Mouse (Mus musculus) embryo, embryonic 11.5 days (tissue): ENCODE data around the gene Fam149a.
A peak's percentile ranks its signal among the peaks of the same experiment; 100 is the strongest.
"Not testable (repeated sequence)": the region's sequence is repeated elsewhere in the genome, so short reads cannot be mapped to it uniquely, and the experiment has no call there.

Experiments used
- DNase-seq: peaks from one replicate; pipeline ENCODE4 v3.0.0-alpha.2; 2012; ENCODE audit warnings: low read depth, low spot score

Gene Fam149a

DNA sequence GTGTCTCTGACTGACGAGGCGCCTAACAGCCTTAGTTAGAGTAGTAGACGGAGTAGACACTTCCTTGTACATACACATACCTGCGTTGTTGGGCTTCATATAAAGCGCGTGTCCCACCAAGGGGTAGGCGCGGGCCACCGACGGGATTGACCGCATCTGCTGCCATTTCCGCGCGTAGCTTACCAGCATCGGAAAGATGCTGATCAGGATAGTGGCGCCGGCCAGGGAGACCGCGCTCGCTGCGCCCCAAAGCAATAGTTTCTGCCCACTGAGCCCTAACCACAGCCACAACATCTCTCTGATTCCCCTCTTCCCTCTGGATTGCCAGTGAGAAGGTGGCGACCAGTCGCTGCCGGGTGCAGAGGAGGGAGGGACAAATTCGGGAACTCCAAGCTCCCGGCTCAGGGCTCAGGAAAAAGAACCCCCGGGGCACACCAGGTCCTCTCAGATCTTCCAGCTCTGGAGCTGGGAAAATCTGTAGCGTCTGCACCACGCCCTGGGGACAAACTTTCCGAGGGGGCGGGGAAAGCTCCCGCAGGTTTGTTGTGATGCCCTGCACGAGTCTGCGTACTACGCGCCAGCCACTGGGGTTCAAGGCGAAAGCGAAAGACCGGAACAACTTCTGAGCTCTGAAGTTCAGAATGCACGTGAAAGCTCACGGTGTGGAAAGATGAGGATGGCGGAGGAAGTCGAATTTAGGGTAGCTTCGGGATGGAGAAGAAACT is 49.2 kb downstream of the Fam149a start, which contains the start of gene Cyp4v3:
Gene Cyp4v3, minus strand, starts transcription at position 532 of the 725 bp plus-strand sequence.
- peak; percentile 36 for DNase-seq

DNA sequence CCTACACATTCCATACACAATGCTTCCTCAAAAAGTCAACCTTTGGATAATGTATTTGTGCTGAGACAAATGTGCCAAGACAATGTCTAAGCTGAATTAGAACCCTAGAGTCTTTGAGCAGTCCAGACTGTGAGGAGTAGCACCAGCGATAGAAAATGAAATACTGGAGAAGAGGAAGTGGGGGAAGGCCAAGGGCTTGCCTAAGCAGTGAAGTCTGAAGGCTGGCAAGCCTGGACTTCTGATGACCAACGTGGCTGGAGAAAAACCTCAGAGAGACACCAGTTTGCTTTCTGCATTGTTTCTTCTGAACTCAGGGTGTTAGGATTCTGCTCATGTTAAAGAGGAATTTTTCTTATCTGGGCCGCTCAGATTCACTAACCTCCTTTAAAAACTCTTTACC is 51.2 kb downstream of the Fam149a start:
- no peak for DNase-seq

- DNase-seq: no peak
Measured at GRCm38 (mm10) chr8:45329206-45329980, 52.7 kb downstream of the Fam149a start.

GRCm38 (mm10) chr8:45327076-45327475 is 55.0 kb downstream of the Fam149a start:
- not testable (repeated sequence) for DNase-seq

DNA sequence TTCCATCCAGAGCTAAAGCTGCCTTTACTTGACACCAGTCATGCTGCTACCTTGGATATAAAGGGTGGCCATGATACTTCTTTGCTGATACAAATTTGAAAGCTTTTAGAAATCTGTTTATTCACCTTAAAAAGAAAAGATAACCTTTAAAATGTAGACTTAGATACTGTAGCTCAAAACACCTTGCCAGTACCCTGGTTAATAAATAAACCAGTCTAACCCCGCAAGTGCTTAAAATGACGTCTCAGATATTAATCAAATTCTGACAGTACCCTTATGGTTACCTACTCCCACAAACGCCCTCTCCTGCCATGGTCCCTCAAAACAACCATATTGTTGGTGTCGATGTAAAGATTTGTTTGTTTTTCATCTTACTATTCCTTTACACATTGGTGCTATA is 57.9 kb downstream of the Fam149a start:
- no peak for DNase-seq

- no peak for DNase-seq
Measured at GRCm38 (mm10) chr8:45321365-45321764, 60.7 kb downstream of the Fam149a start.

DNA sequence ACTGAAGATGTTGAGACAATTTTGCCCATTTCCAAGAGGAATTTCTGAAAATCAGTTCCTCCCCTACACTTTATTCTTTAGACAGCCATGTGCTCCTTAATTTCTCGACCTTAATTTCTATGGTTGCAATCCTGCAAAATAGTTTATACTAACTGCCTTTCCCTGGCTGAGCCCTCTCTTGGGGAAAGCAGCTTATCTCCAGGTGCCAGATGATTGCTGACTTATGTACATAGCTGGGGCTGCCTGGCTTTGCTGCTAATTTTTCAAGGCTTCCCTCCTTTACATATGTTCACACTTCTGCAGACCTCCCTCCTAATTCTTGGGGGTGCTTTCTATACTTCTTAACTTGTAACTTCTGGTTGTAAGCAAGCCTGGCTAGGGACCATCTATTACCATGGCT is 61.2 kb downstream of the Fam149a start:
- no peak for DNase-seq

DNA sequence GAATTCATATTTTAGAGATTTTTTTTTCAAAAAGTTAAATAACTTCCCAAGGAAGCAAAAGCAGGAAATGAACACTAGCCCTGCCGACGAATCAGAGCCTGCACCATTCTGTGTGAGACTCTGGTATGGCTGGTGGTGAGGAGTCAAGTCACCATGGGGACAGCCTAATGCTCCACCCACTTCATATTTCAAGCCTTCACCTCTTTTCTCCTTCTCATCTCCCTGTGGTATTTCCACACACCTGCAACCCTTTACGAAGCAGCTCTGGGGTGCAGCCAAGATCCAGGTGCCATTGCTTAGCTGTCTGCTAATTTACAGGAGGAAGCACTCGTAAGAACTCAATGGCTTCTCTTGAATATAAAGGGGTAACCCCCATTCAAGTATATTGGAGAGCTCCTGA is 71.1 kb downstream of the Fam149a start:
- no peak for DNase-seq

- no peak for DNase-seq
Measured at GRCm38 (mm10) chr8:45308366-45308765, 73.7 kb downstream of the Fam149a start, which contains the start of gene Gm45753. TSS of gene Gm45753 (minus strand) at chr8:45308466.

DNA sequence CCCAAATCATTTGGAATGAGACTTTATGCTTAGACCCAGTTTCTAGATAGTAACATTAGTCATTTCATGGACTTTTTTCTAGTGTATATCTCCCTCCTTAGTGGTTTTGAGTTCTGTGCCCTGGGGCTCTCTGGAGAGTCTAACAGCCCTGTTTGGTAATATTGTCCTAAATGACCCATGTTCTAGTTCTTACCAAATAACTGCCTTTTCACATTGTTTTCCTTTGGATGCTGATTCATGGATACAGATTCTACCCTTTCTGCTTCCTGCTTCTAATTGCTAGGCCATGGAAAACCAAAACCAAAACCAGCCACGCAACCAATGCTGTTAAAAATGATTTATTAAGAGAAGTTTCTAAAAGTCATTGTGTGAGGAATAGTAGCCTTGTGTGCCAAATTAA is 76.6 kb downstream of the Fam149a start:
- DNase-seq: no peak

DNA sequence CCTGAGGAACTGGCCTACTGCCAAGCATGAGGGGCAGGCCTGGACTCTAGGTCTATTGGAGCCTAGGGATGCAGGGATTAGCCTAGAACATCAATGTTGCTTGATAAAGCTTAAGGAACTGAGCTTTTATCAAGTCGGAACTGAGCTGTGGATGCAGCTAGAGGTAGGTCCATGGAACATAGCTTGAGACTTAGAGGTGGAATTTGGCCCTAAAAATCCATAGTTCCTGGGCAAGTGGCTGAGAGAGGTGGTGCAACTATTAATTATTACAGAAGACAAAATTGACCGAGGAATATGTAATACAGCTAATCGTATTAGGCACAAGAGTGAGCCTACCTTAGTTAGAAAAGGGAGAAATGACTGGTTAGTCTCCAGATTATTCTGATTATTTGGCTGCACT is 77.7 kb downstream of the Fam149a start:
- no peak for DNase-seq

GRCm38 (mm10) chr8:45302390-45302789 is 79.7 kb downstream of the Fam149a start:
- no peak for DNase-seq

- DNase-seq: no peak
Measured at GRCm38 (mm10) chr8:45295276-45295675, 86.8 kb downstream of the Fam149a start.

- DNase-seq: no peak
Measured at GRCm38 (mm10) chr8:45294687-45295086, 87.4 kb downstream of the Fam149a start, which contains the start of gene Klkb1. TSS of gene Klkb1 (minus strand) at chr8:45294859.

DNA sequence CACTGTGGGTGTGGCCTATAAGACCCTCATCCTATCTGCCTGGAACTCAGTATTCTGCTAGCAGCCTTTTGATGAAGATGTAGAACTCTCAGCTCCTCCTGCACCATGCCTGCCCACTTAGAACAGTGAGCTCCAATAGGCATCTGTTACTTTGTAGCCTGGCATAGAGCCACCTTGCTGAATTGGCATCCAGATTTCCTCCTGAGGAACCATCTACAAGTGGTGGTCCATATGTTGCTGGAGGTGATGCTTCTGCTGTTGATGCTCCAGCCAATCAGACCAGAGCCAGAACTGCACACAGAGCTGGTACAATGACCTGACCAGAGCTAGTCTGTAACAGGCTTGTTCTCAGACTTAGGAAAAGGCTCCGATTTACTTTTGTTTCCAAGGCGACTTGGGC is 90.3 kb downstream of the Fam149a start:
- DNase-seq: no peak
